Mouse (Mus musculus) layer of hippocampus, postnatal 14 days (tissue): ENCODE measurements around the gene 1810010H24Rik. TPM values are rescaled to one million over a fixed set of nuclear protein-coding genes. Genes with fewer than 3 reads are reported as not detected.
"Not testable (repeated sequence)": the region's sequence is repeated elsewhere in the genome, so short reads cannot be mapped to it uniquely, and the experiment has no call there.

Source experiments
- DNase-seq, 2 experiments: peaks; one replicate each; pipeline ENCODE4 v3.0.0; 2021 to 2022; ENCODE audit warnings: low spot score in 2 of 2, mixed read lengths in 1 of 2
- long read RNA-seq, 2 experiments: library from polyadenylated mRNA; stranded (forward); transcript quantifications; one replicate each; pipeline ENCODE4 v2.0.0; 2021
- total RNA-seq, 2 experiments: library from RNA; stranded (reverse); gene quantifications; 2 replicates each; pipeline ENCODE4 v1.2.3; 2021

1810010H24Rik gene
- total RNA-seq = 1 to 10 TPM; 4.2 to 5.2 TPM
- long read RNA-seq, experiment 1, partial matches to known transcripts = 4 of 5 reads
- long read RNA-seq, experiment 1, other reads (novel, unspliced or antisense) = 1 of 5 reads
- long read RNA-seq, experiment 2, partial matches to known transcripts = 3 of 5 reads
- long read RNA-seq, experiment 2, other reads (novel, unspliced or antisense) = 2 of 5 reads

DNA sequence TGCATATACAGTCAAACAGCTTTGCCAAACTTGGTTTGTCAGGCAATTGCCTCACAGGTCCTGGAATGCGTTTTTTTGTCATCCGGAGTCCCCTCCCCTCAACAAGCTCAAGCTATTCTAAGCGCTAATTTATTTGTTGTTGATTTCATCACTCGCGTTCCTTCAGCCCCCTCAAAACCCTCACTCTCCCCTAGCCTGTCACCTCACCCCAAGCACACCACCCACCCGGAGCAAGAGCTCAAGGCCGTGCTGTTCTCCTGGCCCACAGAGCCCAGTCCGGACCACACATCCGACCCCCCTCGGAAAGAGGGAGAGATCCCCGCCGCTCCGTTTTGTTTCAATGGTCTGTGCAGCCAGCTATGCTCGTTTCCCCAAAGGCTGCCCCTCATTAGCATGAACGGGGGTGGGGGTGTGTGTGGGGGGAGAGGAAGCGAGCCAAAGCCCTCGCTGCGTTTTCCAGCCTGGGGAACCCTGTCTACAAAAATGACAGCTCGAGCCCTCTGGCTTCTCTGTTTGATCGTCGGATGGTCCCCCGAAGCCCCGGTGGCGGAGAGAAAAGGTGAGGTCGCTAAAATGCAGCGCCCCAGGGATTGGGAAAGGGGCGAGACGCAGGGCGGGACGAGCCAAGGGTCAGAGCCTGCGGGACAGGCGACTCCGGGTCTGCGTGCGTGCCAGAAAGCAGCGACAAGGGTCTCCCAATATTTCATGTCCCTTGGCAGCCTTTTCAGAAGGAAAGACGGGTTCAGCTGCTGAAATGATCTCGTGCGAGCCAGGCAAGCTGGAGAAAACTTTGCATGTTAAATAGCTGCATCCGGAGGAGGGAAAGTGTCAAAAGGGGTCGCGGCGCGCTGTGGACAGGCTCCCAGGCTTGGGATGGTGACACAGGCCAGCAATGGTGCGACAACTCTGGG is at the start of gene 1810010H24Rik:
Gene 1810010H24Rik, plus strand, starts transcription at position 271 of the 911 bp plus-strand sequence.
- no peak for DNase-seq

DNA sequence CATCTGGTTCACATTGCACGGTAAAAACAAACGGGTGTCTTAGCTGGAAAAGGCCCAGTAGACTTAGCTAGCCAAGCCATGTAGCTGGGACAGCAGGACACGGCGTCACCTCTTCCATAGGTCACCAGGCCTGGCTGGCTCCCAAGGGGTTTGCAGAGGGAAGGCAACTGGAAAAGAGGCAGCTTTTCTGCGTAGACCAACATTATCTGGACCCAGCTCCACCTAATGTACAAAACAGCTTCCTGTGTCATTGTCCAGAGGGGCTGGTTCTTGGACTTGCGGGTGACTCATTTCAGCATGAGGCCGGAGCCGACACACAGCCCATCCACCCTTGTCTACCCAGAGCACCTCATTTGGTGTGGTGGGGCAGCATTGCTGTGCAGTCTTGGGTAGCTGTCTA is 49.3 kb upstream of the 1810010H24Rik start:
- no peak for DNase-seq

DNA sequence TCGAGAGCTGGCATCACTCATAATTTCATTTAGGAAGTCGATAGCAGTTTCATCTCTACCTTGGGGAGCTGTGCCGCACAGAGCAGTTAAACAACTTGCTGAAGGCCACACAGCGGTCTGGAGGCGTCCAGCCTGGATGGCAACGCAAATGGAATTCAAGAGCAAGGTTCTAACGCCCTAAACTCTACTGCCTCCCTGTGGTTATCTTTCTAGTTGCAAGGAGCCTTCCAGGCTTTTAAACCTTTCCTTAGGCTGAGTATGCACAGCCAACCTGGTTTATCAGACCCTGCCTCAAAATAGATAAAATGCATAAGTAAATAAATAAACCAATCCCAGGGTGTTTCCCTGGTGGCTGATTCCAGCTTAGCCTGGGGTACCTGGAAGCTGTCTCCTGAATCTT is 45.0 kb upstream of the 1810010H24Rik start:
- DNase-seq = peak; percentile 33 to 77

- peak in 1 of 2 experiments; percentile 37 for DNase-seq
Observed at GRCm38 (mm10) chr11:106981787-106982186, 43.7 kb upstream of the 1810010H24Rik start.

DNA sequence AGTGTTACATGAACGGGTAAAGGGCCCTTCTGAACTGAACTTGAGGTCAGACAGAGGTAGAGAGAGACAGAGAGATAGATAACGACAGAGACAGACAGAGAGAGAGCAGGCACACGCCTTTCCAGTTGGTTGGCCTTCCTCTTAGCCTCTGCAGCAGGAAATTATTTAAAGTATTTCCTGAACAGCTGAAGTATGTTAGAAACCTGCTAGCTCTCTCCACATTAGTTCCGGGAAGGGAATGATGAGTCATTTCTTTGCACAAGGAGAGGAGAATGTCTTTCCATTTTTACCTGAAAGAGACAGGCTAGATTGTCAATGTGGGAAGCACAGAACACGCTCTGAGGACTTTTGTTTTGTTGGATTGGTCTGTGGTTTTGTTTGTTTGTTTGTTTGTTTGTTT is 43.1 kb upstream of the 1810010H24Rik start:
- DNase-seq = no peak

DNA sequence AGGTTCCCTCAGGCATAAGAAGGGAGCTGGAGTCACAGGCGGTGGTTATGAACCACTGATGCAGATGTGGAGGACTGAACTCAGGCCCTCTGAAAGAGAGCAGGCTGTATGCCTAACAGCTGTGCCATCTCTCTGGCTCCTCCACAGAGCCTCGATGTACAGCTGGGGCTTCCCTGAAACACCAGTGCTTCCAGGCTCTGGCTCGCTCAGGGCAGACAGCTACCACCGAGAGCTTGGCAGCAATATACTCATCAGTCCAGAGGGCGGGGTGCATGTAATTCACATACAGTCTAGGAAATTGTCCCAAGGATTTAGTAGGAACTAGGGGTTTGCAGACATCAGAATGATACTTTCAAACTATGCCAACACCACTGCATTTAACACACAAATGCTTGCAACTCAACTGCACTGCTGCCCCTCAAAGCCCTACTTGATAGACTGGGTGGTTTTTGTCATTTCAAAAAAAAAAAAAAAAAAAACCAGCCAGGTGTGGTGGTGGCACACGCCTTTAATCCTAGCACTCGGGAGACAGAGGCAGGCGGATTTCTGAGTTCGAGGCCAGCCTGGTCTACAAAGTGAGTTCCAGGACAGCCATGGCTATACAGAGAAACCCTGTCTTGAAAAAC is 39.4 kb upstream of the 1810010H24Rik start:
- DNase-seq = not testable (repeated sequence)

- DNase-seq = no peak
Observed at GRCm38 (mm10) chr11:106987384-106987783, 38.1 kb upstream of the 1810010H24Rik start.

- no peak for DNase-seq
Observed at GRCm38 (mm10) chr11:106994246-106995085, 31.0 kb upstream of the 1810010H24Rik start.

DNA sequence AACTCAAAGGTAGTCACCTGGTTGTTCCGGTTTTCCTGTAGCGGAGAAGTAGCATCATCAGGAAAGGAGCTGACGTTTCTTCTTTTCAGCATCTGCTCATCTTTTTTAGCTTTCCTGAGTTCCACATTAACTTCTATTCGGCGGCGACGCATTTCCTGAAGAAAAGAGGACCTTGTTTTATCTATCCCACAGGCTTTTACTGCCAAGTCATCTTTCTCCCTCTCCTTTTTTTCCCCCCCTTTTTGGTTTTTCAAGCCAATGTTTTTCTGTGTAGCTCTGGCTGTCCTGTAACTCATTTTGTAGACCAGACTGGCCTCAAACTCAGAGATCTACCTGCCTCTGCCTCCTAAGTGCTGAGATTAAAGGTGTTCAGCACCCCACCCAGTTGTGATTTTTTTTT is 29.0 kb upstream of the 1810010H24Rik start:
- not testable (repeated sequence) for DNase-seq

DNA sequence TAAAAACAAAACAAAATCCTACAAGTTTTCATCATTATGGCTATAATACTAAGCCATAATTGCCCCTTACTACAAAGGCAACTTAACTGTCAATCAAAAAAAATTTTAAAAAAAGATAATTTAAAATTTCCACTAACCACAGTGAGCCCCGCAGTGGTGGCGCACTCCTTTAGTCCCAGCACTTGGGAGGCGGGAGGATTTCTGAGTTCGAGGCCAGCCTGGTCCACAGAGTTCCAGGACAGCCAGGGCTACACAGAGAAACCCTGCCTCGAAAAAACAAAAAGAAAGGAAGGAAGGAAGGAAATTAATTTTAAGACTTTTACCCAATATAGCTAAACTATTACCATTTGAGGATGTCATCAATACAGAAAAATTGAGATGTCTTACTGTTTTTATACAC is 27.5 kb upstream of the 1810010H24Rik start:
- DNase-seq = no peak

DNA sequence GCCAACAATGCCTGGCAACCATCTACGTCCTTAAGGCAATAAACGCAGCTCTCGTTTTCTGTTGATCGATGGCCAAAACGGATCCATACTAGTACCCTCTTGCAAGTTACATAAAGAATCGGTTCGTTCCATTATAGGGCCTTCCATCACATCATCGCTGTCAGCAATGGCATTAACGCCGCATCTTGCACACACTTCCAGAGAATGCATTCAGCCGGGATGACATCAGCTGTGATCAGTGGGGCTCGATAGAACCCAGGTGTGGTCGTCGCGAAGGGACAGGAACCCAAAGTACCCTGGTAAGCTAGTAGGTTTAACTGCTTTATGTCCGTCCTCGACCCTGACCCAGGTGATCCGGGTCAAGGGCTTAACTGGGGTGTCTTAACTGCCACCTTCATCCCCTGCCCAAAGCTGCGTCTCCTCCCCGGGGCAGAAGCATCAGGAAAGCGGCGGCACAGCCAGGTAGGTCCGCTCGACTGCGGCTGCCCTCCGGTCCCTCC is 26.8 kb upstream of the 1810010H24Rik start:
- DNase-seq = peak in 1 of 2 experiments; percentile 31

DNA sequence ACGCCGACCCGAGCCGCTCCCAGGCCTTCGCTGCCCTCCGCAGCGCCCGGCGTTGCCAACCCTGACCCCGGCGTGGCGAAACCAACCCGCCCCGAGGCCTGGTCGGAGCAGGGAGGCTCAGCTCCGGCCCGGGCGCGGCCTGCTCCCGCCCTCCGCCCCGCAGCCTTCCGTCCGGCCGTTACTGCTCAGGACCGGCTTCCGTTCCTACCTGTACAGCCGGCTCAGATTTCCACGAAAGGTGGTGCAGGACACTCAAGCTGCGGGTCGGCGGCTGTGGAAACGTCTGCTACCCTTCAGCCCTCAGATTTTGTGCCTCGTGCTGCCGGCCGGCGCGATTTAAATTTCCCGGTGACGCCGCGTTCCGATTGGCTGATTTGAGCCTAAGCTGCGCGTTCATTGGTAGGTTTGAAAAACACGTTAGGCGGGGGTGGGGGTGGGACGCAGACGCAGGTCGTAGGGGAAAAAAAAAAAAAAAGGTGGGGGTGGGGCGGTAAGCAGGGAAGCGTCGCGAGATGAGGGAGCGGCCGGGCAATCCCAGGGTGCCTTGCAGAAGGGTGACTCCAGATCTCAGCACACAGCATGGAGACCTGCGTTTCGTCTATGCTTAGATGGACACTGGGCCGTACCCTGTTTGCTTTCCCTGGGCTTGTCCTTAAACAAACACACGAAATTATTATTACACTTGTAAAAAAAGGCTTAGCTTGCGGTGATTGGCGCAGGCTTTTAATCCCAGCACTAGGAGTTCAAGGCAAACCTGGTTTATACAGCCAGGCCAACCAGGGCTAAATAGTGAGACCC is 26.1 kb upstream of the 1810010H24Rik start, which contains the start of gene Kpna2:
Gene Kpna2, minus strand, starts transcription at position 391 of the 798 bp plus-strand sequence.
- DNase-seq = peak; percentile 85 to 91

DNA sequence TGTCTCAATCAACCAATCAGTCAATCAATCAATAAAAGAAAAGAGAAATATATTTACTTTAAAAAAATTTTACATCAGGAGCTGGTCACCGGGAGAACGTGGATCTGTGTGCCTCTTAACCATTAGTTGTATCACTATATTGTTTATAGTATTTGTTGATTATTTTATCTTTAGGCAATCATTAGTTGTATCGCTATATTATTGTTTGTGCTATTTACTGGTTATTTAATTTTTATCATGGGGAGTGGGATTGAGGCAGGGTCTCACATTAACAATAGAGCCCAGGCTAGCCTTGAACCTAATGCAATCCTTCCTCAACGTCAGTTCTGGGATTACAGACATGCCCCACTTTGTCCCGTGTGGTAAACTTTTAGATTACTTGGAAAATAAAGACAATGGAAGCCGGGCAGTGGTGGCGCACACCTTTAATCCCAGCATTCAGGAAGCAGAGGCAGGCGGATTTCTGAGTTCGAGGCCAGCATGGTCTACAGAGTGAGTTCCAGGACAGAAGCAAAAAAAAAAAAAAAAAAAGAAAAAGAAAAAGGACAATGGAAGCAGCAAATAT is 25.4 kb upstream of the 1810010H24Rik start:
- no peak for DNase-seq

DNA sequence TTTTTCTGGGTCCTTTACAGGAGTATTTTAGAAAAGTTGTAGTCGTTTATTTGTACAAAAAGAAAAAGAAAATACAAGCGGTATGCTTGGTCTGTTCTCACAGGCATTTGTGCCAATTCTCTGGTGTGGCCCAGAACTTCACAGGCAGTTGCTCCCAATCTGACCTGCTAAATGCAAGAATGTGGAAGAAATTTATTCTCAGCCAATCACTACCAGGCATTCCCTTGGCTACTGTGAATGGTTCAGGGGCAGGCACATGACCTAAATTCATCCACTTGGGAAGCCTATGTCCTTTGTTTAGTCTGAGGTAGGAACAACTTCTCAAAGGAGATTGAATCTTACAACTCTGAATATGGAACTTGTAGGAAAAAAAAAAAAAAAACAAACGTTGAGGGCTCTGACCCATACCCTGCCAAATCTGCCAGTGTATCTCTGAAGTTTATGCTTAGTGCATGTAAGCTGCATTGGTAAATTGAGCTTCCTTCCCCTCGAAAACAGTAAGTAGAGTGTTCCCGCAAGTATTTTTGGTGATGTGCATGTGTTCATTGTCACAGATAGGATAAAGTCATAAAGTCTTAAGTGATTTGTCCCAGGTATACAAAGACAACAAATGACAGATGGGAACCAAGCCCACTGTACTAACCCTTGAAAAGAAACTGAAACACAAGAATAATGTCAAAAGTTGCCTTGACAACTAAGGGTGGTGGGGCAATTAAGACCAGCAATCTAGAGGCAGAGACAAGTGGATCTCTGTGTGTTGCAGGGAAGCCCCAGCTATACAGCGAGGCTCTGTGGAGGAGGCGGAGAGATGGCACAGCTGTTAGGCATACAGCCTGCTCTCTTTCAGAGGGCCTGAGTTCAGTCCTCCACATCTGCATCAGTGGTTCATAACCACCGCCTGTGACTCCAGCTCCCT is 23.5 kb upstream of the 1810010H24Rik start:
- DNase-seq = no peak

- no peak for DNase-seq
Observed at GRCm38 (mm10) chr11:107005538-107005937, 19.9 kb upstream of the 1810010H24Rik start.

DNA sequence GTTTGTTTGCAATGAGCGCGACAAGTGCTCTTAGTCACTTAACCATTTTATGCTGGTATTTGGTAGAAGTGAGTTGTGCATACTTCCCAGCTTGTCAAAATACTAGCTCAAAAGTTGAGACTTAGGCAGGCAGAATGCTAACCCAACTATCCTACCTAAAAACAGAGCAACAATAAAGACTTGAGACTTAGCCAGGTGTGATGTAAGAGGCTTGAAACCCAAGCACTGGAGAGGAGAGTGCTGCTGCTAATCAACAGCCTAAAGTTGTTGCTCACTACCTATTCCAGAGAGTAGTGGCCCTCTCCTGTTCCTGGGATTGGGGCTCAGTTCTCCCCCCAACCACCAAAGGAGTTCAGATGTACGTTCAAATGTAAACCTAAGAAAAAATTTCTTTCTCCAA is 15.0 kb upstream of the 1810010H24Rik start:
- no peak for DNase-seq

DNA sequence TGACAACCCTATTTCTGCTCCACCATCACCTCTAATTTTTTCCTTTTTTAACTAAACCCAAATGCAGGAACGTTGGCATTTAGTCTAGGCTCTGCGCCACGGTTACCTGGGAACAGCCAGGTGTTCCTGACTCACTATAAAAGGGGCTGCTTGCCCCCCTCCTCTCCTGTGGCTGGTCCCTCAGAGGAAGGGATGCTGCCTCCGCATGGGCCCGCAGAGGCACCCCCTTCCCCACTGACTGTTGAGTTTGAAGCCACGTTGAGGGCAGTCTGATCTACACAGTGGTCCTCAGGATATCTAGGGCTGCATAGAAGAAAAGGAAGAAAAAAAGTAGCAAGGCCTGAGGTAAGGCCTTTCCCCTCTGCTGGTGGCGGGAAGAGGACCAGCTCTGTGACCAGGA is 14.3 kb upstream of the 1810010H24Rik start:
- DNase-seq = no peak

DNA sequence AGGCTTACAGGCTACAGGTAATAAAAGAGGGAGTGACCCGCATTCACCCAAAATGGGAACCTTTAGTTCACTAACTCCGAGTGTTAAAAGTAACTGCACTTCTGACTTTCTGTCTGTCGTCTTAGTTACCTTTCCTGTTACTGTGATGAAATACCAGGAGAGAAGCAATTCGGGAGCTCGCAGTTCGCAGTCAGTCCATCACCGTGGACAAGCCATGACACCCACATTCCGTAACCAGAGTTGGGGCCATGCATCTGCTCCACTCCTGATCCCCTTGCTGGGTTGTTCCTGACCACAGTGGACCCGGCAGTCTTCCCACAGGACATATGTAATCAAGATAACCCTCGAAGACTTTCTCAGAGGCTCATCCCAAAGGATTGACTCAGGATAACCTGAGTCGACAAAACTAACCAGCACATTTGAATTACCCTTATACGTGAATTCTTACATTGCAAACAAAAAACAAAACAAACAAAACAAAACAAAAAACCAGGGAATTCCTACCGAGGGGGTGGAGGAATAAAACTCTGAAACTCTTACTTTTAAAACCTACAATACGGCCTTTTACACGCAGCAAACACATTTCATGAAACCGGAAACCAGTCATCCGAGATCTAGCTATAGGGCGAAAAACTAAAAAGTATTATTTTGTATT is 13.7 kb upstream of the 1810010H24Rik start:
- DNase-seq = no peak
